Mouse (Mus musculus): ENCODE data around the gene Prg3. TPM values are rescaled to one million over a fixed set of nuclear protein-coding genes. Genes with fewer than 3 reads are reported as not detected.

Prg3 gene
- total and polyA plus RNA-seq, 3 experiments: not detected

DNA sequence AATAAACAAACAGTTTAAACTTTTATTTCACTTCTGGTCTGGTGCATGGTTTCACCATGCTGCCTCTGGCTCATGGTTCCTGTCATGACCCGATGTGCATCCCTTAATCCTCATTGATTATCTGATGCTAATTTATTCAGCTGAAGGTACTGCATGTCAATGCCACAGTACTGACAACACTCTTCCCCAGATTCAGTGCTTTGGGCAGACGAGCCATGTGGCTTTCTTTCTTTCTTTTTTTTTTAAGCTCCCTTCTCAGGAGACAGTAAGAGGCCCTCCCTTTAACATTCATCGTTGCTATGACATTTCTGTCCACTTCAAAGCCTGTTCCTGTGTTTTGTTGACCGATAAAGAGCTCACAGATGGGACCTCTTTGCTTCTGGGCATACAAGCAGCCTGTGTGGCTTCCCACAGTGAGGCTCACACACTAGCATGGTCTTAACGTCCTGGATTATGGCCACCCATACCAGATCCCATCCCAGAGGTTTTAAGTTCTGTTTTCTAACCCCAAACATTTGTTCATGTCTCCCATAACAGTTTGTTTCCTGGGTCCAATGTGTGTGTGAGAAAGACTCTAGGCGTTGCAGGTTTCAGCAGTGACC, 25.0 kb upstream of the Prg3 start:
- Histone ChIP-seq H3K27ac (no peak overlapping the region), H3K4me1 (ENCODE audit: control insufficient read depth, insufficient read depth, low read length) (peaks cover 7% of the 10 kb centered on the region), H3K27me3 (ENCODE audit: control insufficient read depth, insufficient read depth, low read length) (no peaks in the 10 kb centered on the region), H3K79me2 (replicated peaks; ENCODE audit: control insufficient read depth, insufficient read depth, low read length) (no peaks in the 10 kb centered on the region), H3K9ac (ENCODE audit: low read depth, low read length) (no peak overlapping the region), H3K4me3 (no peak overlapping the region), H3K36me3 (ENCODE audit: control insufficient read depth, insufficient read depth, low read length) (peaks cover 5% of the 10 kb centered on the region)
- TF ChIP-seq POLR2A (IDR thresholded peaks at IDR 0.05; ENCODE audit: insufficient read depth, low read depth, low read length) (no peak), CTCF (IDR thresholded peaks at IDR 0.05) (no peak), EP300 (IDR thresholded peaks at IDR 0.05; ENCODE audit: insufficient read depth, low read depth, low read length) (no peak)
- 52% methylated on average over 6 of the region's 6 CpGs for WGBS
- intact Hi-C loops (cut with DNase I): loop anchor here (5.0 kb wide), 1 partner anchor 91 kb away; no protein-coding TSS in a partner anchor
- DNase-seq: no peak

- no peaks in the 10 kb centered on the region for H3K27me3 ChIP-seq (ENCODE audit: control insufficient read depth, insufficient read depth, low read length)
- no peak for DNase-seq
- H3K36me3 ChIP-seq (ENCODE audit: control insufficient read depth, insufficient read depth, low read length): peaks cover 5% of the 10 kb centered on the region
- 90% methylated on average over 7 of the region's 7 CpGs for WGBS
- no peak overlapping the region for H3K9ac ChIP-seq (ENCODE audit: low read depth, low read length)
- TF ChIP-seq CTCF (IDR thresholded peaks at IDR 0.05): no peak
- H3K27ac ChIP-seq: no peak overlapping the region
- no peak overlapping the region for H3K4me3 ChIP-seq
- H3K79me2 ChIP-seq (replicated peaks; ENCODE audit: control insufficient read depth, insufficient read depth, low read length): no peaks in the 10 kb centered on the region
- peaks cover 7% of the 10 kb centered on the region for H3K4me1 ChIP-seq (ENCODE audit: control insufficient read depth, insufficient read depth, low read length)
- intact Hi-C loops (cut with DNase I): loop anchor here (5.0 kb wide), 1 partner anchor 92 kb away; no protein-coding TSS in a partner anchor
Measured at GRCm38 (mm10) chr2:84964111-84964801, 23.8 kb upstream of the Prg3 start.

DNA sequence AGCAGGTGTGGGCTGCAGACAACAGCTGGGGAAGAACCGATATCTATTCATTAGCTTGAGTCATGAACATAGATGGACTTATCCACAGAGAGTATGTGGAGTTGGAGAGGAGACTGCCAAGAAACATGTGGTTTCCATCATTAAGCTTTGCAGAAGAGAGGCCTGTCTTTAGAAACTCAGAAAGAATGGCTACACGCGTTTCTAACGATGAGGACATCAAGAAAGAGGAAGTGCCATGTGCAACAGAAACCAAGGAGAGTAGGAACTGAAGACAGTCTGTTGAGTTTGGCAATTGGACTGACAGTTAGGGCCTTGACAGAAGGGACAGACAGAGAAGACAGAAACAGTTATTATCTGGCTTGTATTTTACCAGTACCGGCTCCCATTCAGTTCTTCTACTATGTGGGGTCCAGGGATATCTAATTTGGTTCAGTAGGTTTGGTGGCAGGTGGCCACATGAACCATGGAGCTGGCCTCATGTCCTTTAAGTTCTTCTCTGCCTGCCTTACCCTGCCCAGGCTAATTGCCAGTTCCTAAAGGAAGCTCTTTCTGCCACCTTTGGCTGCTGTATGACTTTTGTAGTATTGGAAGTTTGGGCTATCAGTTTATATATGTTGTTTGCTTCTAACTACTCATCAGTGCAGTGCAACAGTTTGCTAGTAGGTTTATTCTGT, 20.6 kb upstream of the Prg3 start:
- no peak for DNase-seq
- Histone ChIP-seq H3K4me3 (no peak overlapping the region), H3K27me3 (ENCODE audit: control insufficient read depth, insufficient read depth, low read length) (no peaks in the 10 kb centered on the region), H3K27ac (no peak overlapping the region), H3K4me1 (ENCODE audit: control insufficient read depth, insufficient read depth, low read length) (no peaks in the 10 kb centered on the region), H3K36me3 (ENCODE audit: control insufficient read depth, insufficient read depth, low read length) (no peaks in the 10 kb centered on the region), H3K79me2 (replicated peaks; ENCODE audit: control insufficient read depth, insufficient read depth, low read length) (no peaks in the 10 kb centered on the region), H3K9ac (ENCODE audit: low read depth, low read length) (no peak overlapping the region)
- TF ChIP-seq EP300 (IDR thresholded peaks at IDR 0.05; ENCODE audit: insufficient read depth, low read depth, low read length): no peak
- no peak for TF ChIP-seq POLR2A (IDR thresholded peaks at IDR 0.05; ENCODE audit: insufficient read depth, low read depth, low read length)
- no peak for TF ChIP-seq CTCF (IDR thresholded peaks at IDR 0.05)
- intact Hi-C loops (cut with DNase I): no loop called here
- WGBS: 62% methylated on average over 5 of the region's 5 CpGs

- TF ChIP-seq CTCF (IDR thresholded peaks at IDR 0.05) (no peak), POLR2A (IDR thresholded peaks at IDR 0.05; ENCODE audit: insufficient read depth, low read depth, low read length) (no peak), EP300 (IDR thresholded peaks at IDR 0.05; ENCODE audit: insufficient read depth, low read depth, low read length) (no peak)
- H3K79me2 ChIP-seq (replicated peaks; ENCODE audit: control insufficient read depth, insufficient read depth, low read length): no peaks in the 10 kb centered on the region
- no peak overlapping the region for H3K4me3 ChIP-seq
- no peak overlapping the region for H3K27ac ChIP-seq
- H3K4me1 ChIP-seq (ENCODE audit: control insufficient read depth, insufficient read depth, low read length): no peaks in the 10 kb centered on the region
- intact Hi-C loops (cut with DNase I): no loop called here
- no peak overlapping the region for H3K9ac ChIP-seq (ENCODE audit: low read depth, low read length)
- DNase-seq: no peak
- 93% methylated on average over 2 of the region's 2 CpGs for WGBS
- H3K36me3 ChIP-seq (ENCODE audit: control insufficient read depth, insufficient read depth, low read length): no peaks in the 10 kb centered on the region
- H3K27me3 ChIP-seq (ENCODE audit: control insufficient read depth, insufficient read depth, low read length): no peaks in the 10 kb centered on the region
Measured at GRCm38 (mm10) chr2:84975580-84975979, 12.4 kb upstream of the Prg3 start.

DNA sequence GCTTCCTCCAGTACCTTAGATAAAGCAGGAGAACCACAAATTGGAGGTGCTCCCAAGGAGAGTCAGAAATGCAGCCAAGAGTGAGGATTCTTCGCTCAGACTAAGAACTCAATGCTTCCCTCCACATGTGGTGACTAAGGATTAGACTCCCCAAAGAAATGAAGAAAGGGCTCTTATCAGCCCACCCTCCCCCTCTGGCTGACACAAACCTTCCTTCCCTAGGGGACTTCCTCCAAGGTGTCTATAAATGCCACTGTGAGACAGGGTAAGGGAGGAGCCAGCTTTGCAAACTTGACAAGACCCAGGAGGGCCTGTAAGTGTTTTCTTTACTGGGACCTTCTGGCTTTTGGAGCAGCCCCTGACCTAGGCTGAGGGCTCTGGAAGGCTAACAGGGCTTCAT, 7.8 kb upstream of the Prg3 start, which contains the start of gene Prg2:
Gene Prg2 (plus strand): TSS at position 274 of the 400 bp plus-strand sequence.
- intact Hi-C loops (cut with DNase I): no loop called here

DNA sequence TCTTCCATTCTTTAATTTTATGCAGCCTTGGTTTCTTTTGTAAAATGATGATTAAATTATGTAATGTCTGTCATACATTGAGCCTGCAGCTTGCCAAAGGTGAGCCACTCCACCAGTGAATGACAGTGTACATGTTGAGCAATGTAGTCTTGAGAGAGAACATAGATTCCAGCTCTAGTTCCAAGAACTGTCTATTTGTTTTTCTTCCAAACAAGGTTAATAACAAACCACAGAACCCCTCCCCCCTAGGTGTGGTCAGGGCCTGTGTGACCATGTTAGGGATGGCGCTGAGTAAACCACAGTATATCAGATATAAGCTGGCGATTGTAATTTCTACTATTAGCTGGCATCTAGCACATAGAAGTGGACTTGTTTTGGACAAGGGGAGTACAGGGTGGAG, 8.4 kb downstream of the Prg3 start:
- no peak overlapping the region for H3K9ac ChIP-seq (ENCODE audit: low read depth, low read length)
- TF ChIP-seq EP300 (IDR thresholded peaks at IDR 0.05; ENCODE audit: insufficient read depth, low read depth, low read length): no peak
- TF ChIP-seq CTCF (IDR thresholded peaks at IDR 0.05): no peak
- no peak for TF ChIP-seq POLR2A (IDR thresholded peaks at IDR 0.05; ENCODE audit: insufficient read depth, low read depth, low read length)
- H3K27me3 ChIP-seq (ENCODE audit: control insufficient read depth, insufficient read depth, low read length): no peaks in the 10 kb centered on the region
- H3K36me3 ChIP-seq (ENCODE audit: control insufficient read depth, insufficient read depth, low read length): no peaks in the 10 kb centered on the region
- H3K27ac ChIP-seq: no peak overlapping the region
- intact Hi-C loops (cut with DNase I): no loop called here
- H3K4me1 ChIP-seq (ENCODE audit: control insufficient read depth, insufficient read depth, low read length): peaks cover 11% of the 10 kb centered on the region
- H3K79me2 ChIP-seq (replicated peaks; ENCODE audit: control insufficient read depth, insufficient read depth, low read length): no peaks in the 10 kb centered on the region
- H3K4me3 ChIP-seq: no peak overlapping the region
- DNase-seq: no peak
- 89% methylated on average over 2 of the region's 2 CpGs for WGBS

More for the DNA sequence above, 7.8 kb upstream of the Prg3 start, which contains the start of gene Prg2:
- TF ChIP-seq EP300 (IDR thresholded peaks at IDR 0.05; ENCODE audit: insufficient read depth, low read depth, low read length) (no peak), POLR2A (IDR thresholded peaks at IDR 0.05; ENCODE audit: insufficient read depth, low read depth, low read length) (no peak), CTCF (IDR thresholded peaks at IDR 0.05) (no peak)
- Histone ChIP-seq H3K79me2 (replicated peaks; ENCODE audit: control insufficient read depth, insufficient read depth, low read length) (no peaks in the 10 kb centered on the region), H3K36me3 (ENCODE audit: control insufficient read depth, insufficient read depth, low read length) (no peaks in the 10 kb centered on the region), H3K4me1 (ENCODE audit: control insufficient read depth, insufficient read depth, low read length) (no peaks in the 10 kb centered on the region), H3K9ac (ENCODE audit: low read depth, low read length) (no peak within 1 kb of the TSS), H3K27me3 (ENCODE audit: control insufficient read depth, insufficient read depth, low read length) (no peaks in the 10 kb centered on the region), H3K4me3 (no peak within 1 kb of the TSS), H3K27ac (no peak within 1 kb of the TSS)
- DNase-seq: no peak
- 57% methylated on average over 1 of the region's 1 CpGs for WGBS

Measured in heart, adult 2 months (tissue).